Comparison of ENCODE assay signal across 11 mouse cellular contexts in genomic region chr15:28051811-28052210, GRCm38 (mm10). TPM values are rescaled to one million over a fixed set of nuclear protein-coding genes. Genes with fewer than 3 reads are reported as not detected.
DNase-seq lines count a peak whose midpoint lies in the region; ATAC-seq and TF ChIP-seq lines count a peak whose summit lies in the region.
"Had no signal": no experiment of that assay in that cellular context is flagged by ENCODE, and none has a peak within 500 bp of the region (broad histone marks: within the 10 kb centered on the region; RNA-seq: fewer than 3 reads in every experiment).

No protein-coding gene starts in this region.

- H3K36me3 ChIP-seq in embryonic facial prominence, embryonic 11.5 days (replicated peaks; ENCODE audit: control insufficient read depth, insufficient read depth, low read depth, low read length), result no peaks in the 10 kb centered on the region
- no peaks in the 10 kb centered on the region for H3K36me3 ChIP-seq in forebrain, postnatal 0 days (ENCODE audit: insufficient read depth)
- no peaks in the 10 kb centered on the region for H3K36me3 ChIP-seq in midbrain, embryonic 13.5 days
- no peaks in the 10 kb centered on the region for H3K36me3 ChIP-seq in intestine, embryonic 15.5 days

- DNase-seq in heart, adult 11 months, result peak; percentile 36
- no peak for DNase-seq in heart, adult 8-10 months (ENCODE audit: low spot score)
- DNase-seq in embryonic facial prominence, embryonic 11.5 days (ENCODE audit: low spot score), result peak; percentile 15
- DNase-seq in forebrain, postnatal 0 days, result peak; percentile 20
- no peak for DNase-seq in cerebellum, adult 9-11 months
- no peak for DNase-seq in cerebellum, postnatal 4 days (ENCODE audit: low spot score in 2 of 2)
- DNase-seq: lung, postnatal 36 days; right cerebral cortex, postnatal 25 days had no signal

- 73% methylated on average over 4 of the region's 4 CpGs for WGBS in embryonic facial prominence, embryonic 11.5 days
- 34% methylated on average over 4 of the region's 4 CpGs for whole genome bisulfite sequencing in forebrain, postnatal 0 days
- 43% methylated on average over 4 of the region's 4 CpGs for WGBS in midbrain, embryonic 13.5 days
- WGBS in intestine, embryonic 15.5 days, result 87% methylated on average over 4 of the region's 4 CpGs

- H3K9ac ChIP-seq in embryonic facial prominence, embryonic 11.5 days (replicated peaks; ENCODE audit: low read length), result no peak overlapping the region
- no peak overlapping the region for H3K9ac ChIP-seq in forebrain, postnatal 0 days
- no peak overlapping the region for H3K9ac ChIP-seq in midbrain, embryonic 13.5 days (replicated peaks)
- H3K9ac ChIP-seq in intestine, embryonic 15.5 days, result no peak overlapping the region

- no peaks in the 10 kb centered on the region for H3K27me3 ChIP-seq in embryonic facial prominence, embryonic 11.5 days (ENCODE audit: control insufficient read depth, insufficient read depth, low read length)
- no peaks in the 10 kb centered on the region for H3K27me3 ChIP-seq in forebrain, postnatal 0 days (ENCODE audit: insufficient read depth, low read length)
- H3K27me3 ChIP-seq in midbrain, embryonic 13.5 days, result peaks cover 9% of the 10 kb centered on the region; the same call in 1 of the 2 replicates
- H3K27me3 ChIP-seq in intestine, embryonic 15.5 days (replicated peaks), result no peaks in the 10 kb centered on the region

- H3K27ac ChIP-seq in embryonic facial prominence, embryonic 11.5 days (replicated peaks; ENCODE audit: low read depth, low read length), result no peak overlapping the region
- no peak overlapping the region for H3K27ac ChIP-seq in forebrain, postnatal 0 days (ENCODE audit: low read depth, low read length)
- no peak overlapping the region for H3K27ac ChIP-seq in midbrain, embryonic 13.5 days
- H3K27ac ChIP-seq in intestine, embryonic 15.5 days, result no peak overlapping the region

- H3K9me3 ChIP-seq in embryonic facial prominence, embryonic 11.5 days (replicated peaks; ENCODE audit: control insufficient read depth, low read length), result no peaks in the 10 kb centered on the region
- H3K9me3 ChIP-seq in forebrain, postnatal 0 days (ENCODE audit: low read length), result no peaks in the 10 kb centered on the region
- no peaks in the 10 kb centered on the region for H3K9me3 ChIP-seq in midbrain, embryonic 13.5 days
- no peaks in the 10 kb centered on the region for H3K9me3 ChIP-seq in intestine, embryonic 15.5 days

- no peak overlapping the region for H3K4me2 ChIP-seq in embryonic facial prominence, embryonic 11.5 days (ENCODE audit: low read depth, low read length)
- no peak overlapping the region for H3K4me2 ChIP-seq in forebrain, postnatal 0 days (ENCODE audit: low read depth)
- H3K4me2 ChIP-seq in midbrain, embryonic 13.5 days (replicated peaks), result peak overlapping the region; percentile 43; the same call in 1 of the 2 replicates
- H3K4me2 ChIP-seq in intestine, embryonic 15.5 days (replicated peaks), result no peak overlapping the region

- no peak overlapping the region for H3K4me3 ChIP-seq in embryonic facial prominence, embryonic 11.5 days (ENCODE audit: low read depth, low read length)
- H3K4me3 ChIP-seq in forebrain, postnatal 0 days (ENCODE audit: low read depth, low read length), result no peak overlapping the region
- H3K4me3 ChIP-seq in midbrain, embryonic 13.5 days (replicated peaks), result no peak overlapping the region
- H3K4me3 ChIP-seq in intestine, embryonic 15.5 days (replicated peaks), result no peak overlapping the region

- no peak for TF ChIP-seq CTCF in forebrain, postnatal 0 days (IDR thresholded peaks at IDR 0.05; ENCODE audit: low read depth)

- no peak for ATAC-seq in embryonic facial prominence, embryonic 11.5 days (replicated peaks; ENCODE audit: insufficient number of reproducible peaks, low FRiP score, low TSS enrichment, low read depth)
- no peak; the same call in 1 of the 2 replicates for ATAC-seq in forebrain, postnatal 0 days
- ATAC-seq in midbrain, embryonic 13.5 days, result peak; percentile 13; the same call in 1 of the 2 replicates
- ATAC-seq in intestine, embryonic 15.5 days, result no peak
- ATAC-seq: inflammation-experienced regulatory T-cells, adult 6 months had no signal

- H3K4me1 ChIP-seq in embryonic facial prominence, embryonic 11.5 days (ENCODE audit: control insufficient read depth, insufficient read depth, low read length), result no peaks in the 10 kb centered on the region
- H3K4me1 ChIP-seq in forebrain, postnatal 0 days (ENCODE audit: insufficient read depth), result no peaks in the 10 kb centered on the region
- peaks cover 19% of the 10 kb centered on the region for H3K4me1 ChIP-seq in midbrain, embryonic 13.5 days (replicated peaks)
- H3K4me1 ChIP-seq in intestine, embryonic 15.5 days (replicated peaks), result no peaks in the 10 kb centered on the region; the same call in 1 of the 2 replicates

RNA-seq across cellular contexts. Expression of gene Trio, which starts 26.2 kb away (rescaled TPM):
- total RNA-seq in heart, adult 8-10 months (2022), result 10 to 100 TPM; 35.3 to 42.6 (median 36.6) TPM
- polyA plus RNA-seq in embryonic facial prominence, embryonic 11.5 days (2014; fragmentation: Nextera tagmentation; extraction: Ambion mirVana), result 45.4 and 47.7 TPM in 2 replicates
- 206 and 214 TPM in 2 replicates for total RNA-seq in forebrain, postnatal 0 days (2014; rRNA removed)
- 14.1 and 21.9 TPM in 2 replicates for polyA plus RNA-seq in forebrain, postnatal 0 days (2015; fragmentation: Nextera tagmentation; extraction: Ambion mirVana)
- polyA plus RNA-seq in midbrain, embryonic 13.5 days (2015; fragmentation: Nextera tagmentation; extraction: Ambion mirVana), result 37.9 and 39.7 TPM in 2 replicates
- polyA plus RNA-seq in intestine, embryonic 15.5 days (2015; fragmentation: Nextera tagmentation; extraction: Ambion mirVana), result 15.9 and 17.5 TPM in 2 replicates

Comparison
In these comparisons a context has a peak if more than half of its experiments do, and no peak if none do; other contexts are left out.
1. DNase-seq: peak in heart, adult 11 months (single experiment), embryonic facial prominence, embryonic 11.5 days (single experiment) and forebrain, postnatal 0 days (single experiment); none in heart, adult 8-10 months (single experiment), cerebellum, adult 9-11 months (single experiment) and cerebellum, postnatal 4 days (0 of 2).